ENCODE assay signal across 23 mouse cellular contexts in the genomic region with DNA sequence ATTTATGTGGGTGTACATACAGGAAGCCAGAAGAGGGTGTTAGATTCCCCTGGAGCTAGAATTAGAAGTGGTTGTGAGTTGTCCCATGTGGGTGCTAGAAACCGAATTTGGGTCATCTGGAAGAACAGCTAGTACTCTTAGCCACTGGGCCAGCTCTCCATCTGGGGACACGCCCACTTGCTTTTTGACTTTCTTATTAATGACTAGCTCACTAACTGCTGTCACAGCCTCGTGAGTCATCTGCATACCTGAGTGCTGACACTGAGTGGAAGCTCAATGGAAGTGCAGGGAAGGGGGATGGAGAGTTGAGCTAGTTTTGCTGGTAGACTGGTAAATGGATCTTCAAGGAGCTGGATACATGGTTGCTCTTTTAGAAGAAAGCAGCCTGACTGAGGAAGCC. TPM values are rescaled to one million over a fixed set of nuclear protein-coding genes. Genes with fewer than 3 reads are reported as not detected.
DNase-seq lines count a peak whose midpoint lies in the region; ATAC-seq and TF ChIP-seq lines count a peak whose summit lies in the region.
"Had no signal": no experiment of that assay in that cellular context is flagged by ENCODE, and none has a peak within 500 bp of the region (broad histone marks: within the 10 kb centered on the region; RNA-seq: fewer than 3 reads in every experiment).

No protein-coding gene starts in this region.

- no peak overlapping the region for H3K4me3 ChIP-seq in heart, embryonic 11.5 days (ENCODE audit: low read depth, low read length)
- H3K4me3 ChIP-seq: erythroblast, embryonic 14.5 days; hindbrain, embryonic 10.5 days; neural tube, embryonic 13.5 days had no signal

- H3K27ac ChIP-seq in heart, embryonic 11.5 days (ENCODE audit: low read depth, low read length): no peak overlapping the region
- H3K27ac ChIP-seq: hindbrain, embryonic 10.5 days; neural tube, embryonic 13.5 days had no signal

- WGBS in heart, embryonic 11.5 days (ENCODE audit: insufficient replicate concordance): 81% methylated on average over 3 of the region's 3 CpGs

- no peak overlapping the region for H3K9ac ChIP-seq in heart, embryonic 11.5 days (ENCODE audit: low read depth, low read length)
- H3K9ac ChIP-seq: liver, postnatal 0 days; neural tube, embryonic 13.5 days had no signal

- peaks cover 30% of the 10 kb centered on the region for H3K36me3 ChIP-seq in heart, embryonic 11.5 days (ENCODE audit: control insufficient read depth, insufficient read depth, low read length)

- DNase-seq in adrenal gland, adult 2 months: peak; percentile 66
- no peak for DNase-seq in adrenal gland, postnatal 14 days
- peak; percentile 93 for DNase-seq in heart, adult 11 months
- DNase-seq in 3134 (ENCODE audit: extremely low read depth, insufficient read length, low spot score) (peak; percentile 67), Patski (ENCODE audit: low read depth, low spot score) (no peak)
- DNase-seq in testis, postnatal 14 days (ENCODE audit: low spot score): no peak
- no peak for DNase-seq in layer of hippocampus, adult 11-12 months (ENCODE audit: low spot score)
- DNase-seq: adrenal gland, adult 8-10 months; cerebellum, adult 9-11 months; embryo, embryonic 11 days; kidney, adult 8-10 months; kidney, postnatal 25 days; liver; liver, postnatal 0 days; right cerebral cortex, postnatal 14 days; thymus, postnatal 4 days had no signal

- CTCF ChIA-PET in Patski (lab: Charles Lee): interaction anchor here (1.0 to 3.4 kb wide), 5 partner anchors 10 to 143 kb away, joined by 3 to 13 read pairs (median 4); no protein-coding TSS in a partner anchor

- H3K27me3 ChIP-seq in heart, embryonic 11.5 days (ENCODE audit: control insufficient read depth, insufficient read depth, low read length): no peaks in the 10 kb centered on the region
- no peaks in the 10 kb centered on the region for H3K27me3 ChIP-seq in Patski
- H3K27me3 ChIP-seq: neural tube, embryonic 13.5 days had no signal

- no peak for ATAC-seq in heart, embryonic 11.5 days (replicated peaks; ENCODE audit: insufficient number of reproducible peaks, low FRiP score, low TSS enrichment)
- ATAC-seq in Patski: peak; percentile 54
- ATAC-seq: forebrain, embryonic 16.5 days; liver, postnatal 0 days had no signal

- no peak overlapping the region for H3K4me2 ChIP-seq in heart, embryonic 11.5 days
- H3K4me2 ChIP-seq: neural tube, embryonic 13.5 days had no signal

- POLR2A ChIA-PET in Patski (lab: Charles Lee): interaction anchor here (1.5 kb wide), 1 partner anchor 13 kb away, joined by 6 read pairs; no protein-coding TSS in a partner anchor

- TF ChIP-seq CTCF in Patski (IDR thresholded peaks at IDR 0.05): no peak

- H3K4me1 ChIP-seq in heart, embryonic 11.5 days (ENCODE audit: control insufficient read depth, insufficient read depth, low read length): peaks cover 7% of the 10 kb centered on the region

- H3K9me3 ChIP-seq in heart, embryonic 11.5 days (replicated peaks; ENCODE audit: control insufficient read depth, low read length): no peaks in the 10 kb centered on the region
- H3K9me3 ChIP-seq: hindbrain, embryonic 10.5 days; neural tube, embryonic 13.5 days had no signal

- in situ Hi-C loops in Patski (cut with MboI; ENCODE audit: low pct_unique_long_range_greater_than_20kb): no loop called here

RNA-seq across cellular contexts. Expression of gene Mb, which starts 26.1 kb away (rescaled TPM):
- 1 to 10 TPM in 1 of 2 experiments, not detected in 1; 1.8 TPM for total RNA-seq in adrenal gland, adult 2 months (2021)
- 0.46 TPM in 1 of 2 replicates, not detected in the other for polyA plus RNA-seq in adrenal gland, adult 2 months (2012; rRNA removed)
- 5.9 and 6.8 TPM in 2 replicates for total RNA-seq in adrenal gland, postnatal 14 days (2021)
- 138 and 139 TPM in 2 replicates for polyA plus RNA-seq in heart, embryonic 11.5 days (2014; fragmentation: Nextera tagmentation; extraction: Ambion mirVana)
- polyA plus RNA-seq in Patski (2021): not detected
- total RNA-seq: monocyte, adult 5-6 weeks had no signal
- polyA plus RNA-seq: erythroblast, embryonic 14.5 days; forebrain, embryonic 16.5 days had no signal

RNA-seq across cellular contexts. Expression of gene Apol6, which starts 32.0 kb away (rescaled TPM):
- total RNA-seq in adrenal gland, adult 2 months (2021): 10 to 100 TPM; 11.8 to 28.0 TPM
- polyA plus RNA-seq in adrenal gland, adult 2 months (2012; rRNA removed): 17.5 and 21.1 TPM in 2 replicates
- total RNA-seq in adrenal gland, postnatal 14 days (2021): 24.3 and 26.2 TPM in 2 replicates
- polyA plus RNA-seq in heart, embryonic 11.5 days (2014; fragmentation: Nextera tagmentation; extraction: Ambion mirVana): 0.16 and 0.52 TPM in 2 replicates
- 0.05 TPM for polyA plus RNA-seq in Patski (2021)
- total RNA-seq: layer of hippocampus, postnatal 25 days; monocyte, adult 5-6 weeks had no signal
- polyA plus RNA-seq: forebrain, embryonic 16.5 days; hindbrain, embryonic 10.5 days; liver, postnatal 0 days; neural tube, embryonic 13.5 days had no signal

Comparison
In these comparisons a context has a peak if more than half of its experiments do, and no peak if none do; other contexts are left out.
1. DNase-seq: peak in adrenal gland, adult 2 months (single experiment), heart, adult 11 months (single experiment) and 3134 (single experiment); none in adrenal gland, postnatal 14 days (single experiment), Patski (single experiment), testis, postnatal 14 days (single experiment) and layer of hippocampus, adult 11-12 months (single experiment).
2. RNA of gene Mb, which starts 26.1 kb away (polyA plus RNA-seq): 138 to 139 TPM in heart, embryonic 11.5 days; not detected in Patski (single experiment) and 0.46 TPM in adrenal gland, adult 2 months; every median in the first group is over 10 times any median in the second.
3. RNA of gene Apol6, which starts 32.0 kb away (polyA plus RNA-seq): 17.5 to 21.1 TPM in adrenal gland, adult 2 months; 0.16 to 0.52 TPM in heart, embryonic 11.5 days and 0.05 TPM in Patski (single experiment); every median in the first group is over 10 times any median in the second.